Mouse (Mus musculus) liver, embryonic 13.5 days (tissue): ENCODE results near the gene Vtcn1. TPM values are rescaled to one million over a fixed set of nuclear protein-coding genes. Genes with fewer than 3 reads are reported as not detected.

ENCODE experiments used
- ATAC-seq: fragments of 200-750 bp; cut with Nextera tagmentation; 2 replicates; pipeline ENCODE4 v1.8.0; 2017; ENCODE audit warnings: low read depth, mild to moderate bottlenecking, moderate number of reproducible peaks, moderate library complexity
- DNase-seq: peaks from one replicate; pipeline ENCODE4 v3.0.0; 2022
- H3K27ac ChIP-seq: fragments of 300-500 bp; sonication (generic); 2 replicates; pipeline ENCODE4 v1.5.1; 2015; ENCODE audit warnings: moderate library complexity, mild to moderate bottlenecking, inconsistent platforms
- H3K27me3 ChIP-seq: fragments of 300-500 bp; sonication (generic); 2 replicates; pipeline ENCODE4 v1.6.1; 2015; ENCODE audit warnings: mild to moderate bottlenecking, inconsistent platforms
- H3K36me3 ChIP-seq: fragments of 300-500 bp; sonication (generic); 2 replicates; pipeline ENCODE4 v1.6.1; 2015; ENCODE audit warnings: mild to moderate bottlenecking, inconsistent platforms
- H3K4me1 ChIP-seq: fragments of 300-500 bp; sonication (generic); replicated peaks from 2 replicates; pipeline ENCODE4 v1.6.1; 2015; ENCODE audit warnings: inconsistent platforms
- H3K4me2 ChIP-seq: fragments of 300-500 bp; sonication (generic); 2 replicates; pipeline ENCODE4 v1.6.1; 2015; ENCODE audit warnings: inconsistent platforms, mild to moderate bottlenecking, moderate library complexity
- H3K4me3 ChIP-seq: fragments of 300-500 bp; sonication (generic); replicated peaks from 2 replicates; pipeline ENCODE4 v1.5.1; 2015; ENCODE audit warnings: mild to moderate bottlenecking, inconsistent platforms
- H3K9ac ChIP-seq: fragments of 300-500 bp; sonication (generic); 2 replicates; pipeline ENCODE4 v1.6.1; 2015; ENCODE audit warnings: mild to moderate bottlenecking, inconsistent platforms
- H3K9me3 ChIP-seq: fragments of 300-500 bp; sonication (generic); replicated peaks from 2 replicates; pipeline ENCODE4 v1.6.1; 2016; ENCODE audit warnings: inconsistent platforms
- WGBS: fragments of 180-500 bp; shearing (Covaris S2); methylation state at CpG from one replicate; pipeline ENCODE4 v1.1.7; 2015; ENCODE audit not compliant: insufficient replicate concordance; 5-methylcytosine and 5-hydroxymethylcytosine counted together
- polyA plus RNA-seq: library from polyadenylated mRNA; unstranded; fragments of >200 nt; fragmentation: Nextera tagmentation; extraction: Ambion mirVana; gene quantifications from 2 replicates; pipeline ENCODE4 v1.2.1, GENCODE M21; 2015

Vtcn1 gene
- polyA plus RNA-seq, 1 experiment from 2014 or later: not detected

DNA sequence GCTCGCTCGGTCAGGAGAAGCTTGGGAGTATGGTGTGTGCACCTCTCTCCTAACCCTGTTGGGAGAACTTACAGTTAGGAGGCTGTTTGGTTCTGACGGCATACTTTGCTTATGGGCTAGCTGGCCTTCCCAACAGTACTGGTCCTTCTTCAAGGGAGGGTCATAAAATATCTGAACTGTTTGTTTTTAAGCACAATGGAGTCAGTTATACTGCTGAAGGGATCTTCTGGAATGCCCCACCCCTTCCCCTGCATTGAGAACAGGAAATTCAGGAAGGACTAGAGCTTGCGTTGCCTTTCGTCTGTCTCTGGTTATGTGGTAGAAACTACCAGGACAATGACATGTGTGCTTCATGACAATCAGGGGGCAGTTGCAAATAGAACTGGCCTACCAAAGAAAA is 31.9 kb downstream of the Vtcn1 start:
- no peak for ATAC-seq

DNA sequence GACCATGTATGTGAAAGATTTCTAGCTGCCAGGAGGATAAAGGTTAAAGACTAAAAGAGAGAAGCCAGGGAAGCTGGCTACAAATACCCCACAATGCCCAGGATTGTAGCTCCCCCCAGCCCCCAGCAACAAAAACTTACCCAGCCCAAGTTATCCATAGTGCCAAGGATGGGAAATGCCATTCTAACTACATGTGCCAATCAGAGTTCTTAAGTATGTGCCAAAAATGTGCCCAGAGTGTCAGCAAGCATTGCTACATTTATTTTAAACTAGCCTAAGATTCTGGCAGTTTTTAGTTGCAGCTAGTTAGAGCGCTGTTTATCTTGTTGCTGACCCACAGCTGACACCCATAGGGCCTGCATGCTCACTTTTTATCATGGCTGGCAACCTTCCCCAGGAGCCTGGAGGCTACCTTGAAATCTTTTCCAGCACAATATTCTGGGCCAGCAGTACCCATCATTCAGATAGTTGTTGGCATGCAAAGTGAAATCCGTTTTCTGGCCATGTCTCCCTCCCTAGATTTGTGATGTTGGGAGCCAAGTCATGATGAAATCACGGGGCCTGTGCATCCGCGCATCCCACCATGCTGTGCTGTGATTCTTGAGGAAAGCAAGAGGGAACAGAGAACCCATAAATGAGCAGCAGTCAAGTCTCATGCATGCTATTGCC is 33.2 kb downstream of the Vtcn1 start:
- no peak overlapping the region for H3K4me2 ChIP-seq
- 72% methylated on average over 5 of the region's 5 CpGs for WGBS
- ATAC-seq (no peak), DNase-seq (no peak)
- H3K4me3 ChIP-seq: no peak overlapping the region
- H3K9ac ChIP-seq: no peak overlapping the region
- H3K27ac ChIP-seq: no peak overlapping the region
- H3K36me3 ChIP-seq: no peaks in the 10 kb centered on the region
- H3K4me1 ChIP-seq: no peaks in the 10 kb centered on the region
- H3K27me3 ChIP-seq: no peaks in the 10 kb centered on the region
- no peaks in the 10 kb centered on the region for H3K9me3 ChIP-seq

More for the DNA sequence above, 31.9 kb downstream of the Vtcn1 start:
- Histone ChIP-seq H3K4me3 (no peak overlapping the region), H3K27ac (no peak overlapping the region), H3K4me2 (no peak overlapping the region), H3K9me3 (no peaks in the 10 kb centered on the region), H3K27me3 (no peaks in the 10 kb centered on the region), H3K9ac (no peak overlapping the region), H3K36me3 (no peaks in the 10 kb centered on the region), H3K4me1 (no peaks in the 10 kb centered on the region)
- no peak for DNase-seq
- 63% methylated on average over 5 of the region's 5 CpGs for WGBS

DNA sequence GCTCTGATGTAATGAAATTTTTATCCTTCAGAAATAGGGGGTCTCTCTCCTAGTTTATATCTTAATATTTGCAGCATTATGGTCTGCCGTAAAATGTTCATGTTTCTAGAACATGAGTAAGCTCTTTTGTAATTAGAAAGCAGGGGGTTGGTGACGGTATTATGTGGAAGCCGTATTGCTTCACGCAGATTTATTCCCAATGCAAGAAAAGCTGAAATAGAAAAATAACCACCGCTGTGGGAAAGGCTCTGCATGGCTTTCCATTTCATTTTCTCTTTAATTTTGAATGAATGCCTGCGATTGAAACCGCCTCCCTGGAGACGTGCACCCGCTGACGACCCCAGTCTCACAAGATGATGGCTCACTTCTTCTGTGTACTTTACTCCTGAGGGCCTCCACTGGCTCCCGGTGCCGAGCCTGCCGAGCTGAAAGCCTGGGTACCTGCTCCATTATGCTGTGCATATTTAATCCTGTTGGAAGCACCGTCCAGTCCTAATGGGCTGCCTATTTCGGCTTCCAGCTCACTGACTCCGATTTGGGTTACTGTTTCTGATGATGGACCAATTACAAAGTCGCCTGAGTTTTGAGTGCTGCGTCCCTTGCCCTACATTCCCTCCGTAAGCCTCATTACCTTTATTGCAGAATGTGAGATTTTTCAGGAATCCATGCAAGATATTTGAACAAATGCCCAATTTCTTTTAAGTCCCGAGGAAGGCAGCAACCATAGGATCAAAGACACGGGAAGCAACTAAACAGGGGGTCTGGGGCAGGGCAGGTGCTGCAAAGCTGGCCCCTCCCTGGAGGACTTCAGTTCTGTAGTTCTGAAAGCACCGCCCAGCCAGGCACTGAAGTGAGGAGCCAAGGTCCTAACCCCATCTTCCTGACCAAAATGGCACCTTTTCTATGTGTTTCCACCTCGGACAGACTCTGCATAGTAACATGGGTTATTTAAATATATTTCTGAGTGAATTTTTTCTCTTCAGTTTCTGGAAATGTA is 36.3 kb downstream of the Vtcn1 start:
- no peak for ATAC-seq
- DNase-seq: no peak
- Histone ChIP-seq H3K4me2 (no peak overlapping the region), H3K27ac (no peak overlapping the region), H3K36me3 (no peaks in the 10 kb centered on the region), H3K27me3 (no peaks in the 10 kb centered on the region), H3K9ac (no peak overlapping the region), H3K4me3 (no peak overlapping the region), H3K9me3 (no peaks in the 10 kb centered on the region), H3K4me1 (no peaks in the 10 kb centered on the region)
- 74% methylated on average over 23 of the region's 23 CpGs for WGBS

DNA sequence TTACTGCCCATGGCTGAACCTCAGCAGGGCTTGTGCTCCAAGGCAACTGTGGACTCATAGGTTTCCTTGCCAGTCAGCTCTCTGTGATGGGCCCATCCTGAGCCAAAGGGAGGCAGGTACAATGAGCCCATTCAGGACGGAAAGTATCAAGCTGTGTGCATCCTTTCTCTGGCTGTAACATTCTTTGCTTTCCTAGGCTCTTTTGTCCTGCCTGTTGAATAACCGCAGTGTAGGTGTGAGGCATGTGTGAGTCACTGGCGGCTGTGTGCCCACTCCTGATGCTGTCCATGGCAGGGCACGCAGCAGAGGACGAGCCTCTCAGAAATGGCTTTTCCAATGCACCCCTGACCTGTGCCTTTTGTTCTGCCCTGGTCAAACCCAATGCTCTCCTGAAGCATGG is 41.7 kb downstream of the Vtcn1 start:
- H3K27me3 ChIP-seq: no peaks in the 10 kb centered on the region
- 73% methylated on average over 5 of the region's 5 CpGs for WGBS
- H3K4me2 ChIP-seq: no peak overlapping the region
- H3K27ac ChIP-seq: no peak overlapping the region
- no peak for DNase-seq
- H3K4me3 ChIP-seq: no peak overlapping the region
- no peaks in the 10 kb centered on the region for H3K4me1 ChIP-seq
- no peak overlapping the region for H3K9ac ChIP-seq
- ATAC-seq: no peak
- H3K36me3 ChIP-seq: no peaks in the 10 kb centered on the region
- no peaks in the 10 kb centered on the region for H3K9me3 ChIP-seq

DNA sequence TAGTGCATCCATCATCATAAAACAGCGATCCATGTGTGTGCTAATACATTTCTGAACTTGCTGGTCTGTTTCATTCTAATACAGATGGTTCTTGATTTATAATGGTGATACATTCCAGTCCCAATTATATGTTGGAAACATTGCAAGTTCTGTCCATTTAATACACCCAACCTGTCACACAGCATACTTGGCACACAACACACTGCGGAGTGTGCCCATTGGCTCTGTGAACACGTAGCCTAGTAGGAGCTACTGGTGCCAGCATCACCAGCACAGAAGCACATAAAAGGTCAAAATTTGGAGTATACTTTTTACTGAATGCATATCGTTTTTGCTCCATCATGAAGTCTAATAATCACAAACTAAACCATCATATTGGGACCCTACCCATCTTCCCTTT is 51.8 kb downstream of the Vtcn1 start:
- WGBS: 67% methylated on average over 4 of the region's 4 CpGs
- no peak overlapping the region for H3K9ac ChIP-seq
- no peak overlapping the region for H3K4me2 ChIP-seq
- H3K9me3 ChIP-seq: no peaks in the 10 kb centered on the region
- no peak for ATAC-seq
- H3K4me1 ChIP-seq: no peaks in the 10 kb centered on the region
- H3K27ac ChIP-seq: no peak overlapping the region
- no peaks in the 10 kb centered on the region for H3K27me3 ChIP-seq
- no peak for DNase-seq
- no peak overlapping the region for H3K4me3 ChIP-seq
- H3K36me3 ChIP-seq: no peaks in the 10 kb centered on the region

DNA sequence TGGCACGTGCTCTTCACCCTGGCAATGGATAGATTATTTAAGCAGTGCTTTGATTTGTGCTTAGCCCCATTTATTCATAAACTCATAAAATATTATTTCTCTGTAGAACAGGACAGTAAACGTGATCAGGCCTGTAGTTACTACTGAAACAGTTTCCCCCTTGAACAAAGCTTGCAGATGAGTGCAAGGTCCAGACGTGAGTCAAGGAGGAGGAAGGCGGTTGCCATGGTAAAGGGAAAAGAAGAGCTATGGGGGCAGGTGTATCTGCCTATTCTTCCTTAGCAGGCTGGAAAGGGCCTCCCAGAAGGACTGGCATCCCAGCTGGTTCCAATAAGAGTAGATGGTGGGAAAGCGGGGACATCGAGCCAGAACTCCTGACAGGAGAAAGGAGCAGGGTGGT is 56.1 kb downstream of the Vtcn1 start:
- H3K27me3 ChIP-seq: no peaks in the 10 kb centered on the region
- no peak overlapping the region for H3K4me2 ChIP-seq
- H3K4me1 ChIP-seq: no peaks in the 10 kb centered on the region
- no peak overlapping the region for H3K9ac ChIP-seq
- no peak overlapping the region for H3K27ac ChIP-seq
- 66% methylated on average over 6 of the region's 6 CpGs for WGBS
- ATAC-seq (no peak), DNase-seq (no peak)
- H3K36me3 ChIP-seq: no peaks in the 10 kb centered on the region
- H3K9me3 ChIP-seq: no peaks in the 10 kb centered on the region
- no peak overlapping the region for H3K4me3 ChIP-seq

DNA sequence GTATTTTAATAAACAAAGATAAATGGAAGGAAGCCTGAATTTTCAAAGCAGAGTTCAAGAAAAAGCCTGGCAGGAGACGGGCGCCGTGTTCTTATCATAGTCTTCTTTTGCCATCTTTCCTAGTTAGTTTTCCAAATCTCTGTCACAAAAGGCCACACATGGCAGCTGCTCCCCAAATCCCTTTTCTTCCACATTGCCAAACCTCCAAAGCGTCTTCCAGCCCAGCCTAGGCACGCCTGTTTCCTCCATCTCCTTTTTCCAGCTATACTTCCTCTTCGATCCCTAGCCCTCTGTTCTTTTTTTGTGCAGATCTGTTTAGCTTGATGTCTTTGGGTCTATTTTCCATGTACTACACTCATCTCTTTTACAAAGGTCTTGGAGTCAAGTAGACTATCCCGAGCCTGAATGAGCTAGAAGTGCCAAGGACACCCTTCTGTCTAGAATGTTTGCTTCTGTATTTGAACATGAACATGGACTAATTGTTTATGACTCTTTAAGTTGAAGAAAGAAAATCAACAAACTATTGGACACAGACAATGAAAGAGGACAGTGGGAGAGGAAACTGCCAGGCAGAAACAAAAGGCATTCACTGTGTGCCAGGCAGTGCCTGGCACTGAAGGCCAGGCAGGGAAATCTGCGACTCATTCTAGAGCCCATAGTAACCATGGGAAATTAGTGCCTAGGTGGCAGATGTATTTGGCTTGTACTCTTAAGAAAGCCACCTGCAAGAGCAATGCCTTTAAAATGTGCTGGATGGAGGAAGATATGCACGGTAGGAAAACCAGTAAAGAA is 56.8 kb downstream of the Vtcn1 start:
- Histone ChIP-seq H3K4me1 (no peaks in the 10 kb centered on the region), H3K4me3 (no peak overlapping the region), H3K27me3 (no peaks in the 10 kb centered on the region), H3K9ac (no peak overlapping the region), H3K27ac (no peak overlapping the region), H3K9me3 (no peaks in the 10 kb centered on the region), H3K36me3 (no peaks in the 10 kb centered on the region), H3K4me2 (no peak overlapping the region)
- 71% methylated on average over 9 of the region's 9 CpGs for WGBS
- ATAC-seq: no peak
- DNase-seq: no peak

DNA sequence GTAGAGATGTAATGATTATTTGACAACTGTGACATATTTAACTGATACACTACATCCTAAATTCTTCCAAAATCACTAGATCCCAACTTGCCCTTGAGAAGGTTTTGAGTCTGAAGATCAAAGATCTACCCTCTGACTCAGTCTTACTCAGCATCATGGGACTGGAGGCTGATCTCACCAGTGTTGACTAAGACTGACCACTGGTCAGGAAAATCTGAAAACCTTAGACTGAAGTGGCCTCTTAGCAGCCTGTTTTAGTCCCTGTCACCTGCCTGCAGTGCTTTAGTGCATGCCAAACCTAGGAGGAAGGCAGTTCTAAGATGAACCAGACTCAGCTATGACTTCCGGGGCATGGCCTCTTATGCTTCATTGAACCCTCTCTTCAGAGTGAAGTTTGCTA is 64.0 kb downstream of the Vtcn1 start:
- Histone ChIP-seq H3K27ac (no peak overlapping the region), H3K9ac (no peak overlapping the region), H3K36me3 (no peaks in the 10 kb centered on the region), H3K9me3 (no peaks in the 10 kb centered on the region), H3K4me1 (no peaks in the 10 kb centered on the region), H3K4me3 (no peak overlapping the region), H3K27me3 (no peaks in the 10 kb centered on the region), H3K4me2 (no peak overlapping the region)
- DNase-seq (no peak), ATAC-seq (no peak)
- WGBS: 76% methylated on average over 1 of the region's 1 CpGs

DNA sequence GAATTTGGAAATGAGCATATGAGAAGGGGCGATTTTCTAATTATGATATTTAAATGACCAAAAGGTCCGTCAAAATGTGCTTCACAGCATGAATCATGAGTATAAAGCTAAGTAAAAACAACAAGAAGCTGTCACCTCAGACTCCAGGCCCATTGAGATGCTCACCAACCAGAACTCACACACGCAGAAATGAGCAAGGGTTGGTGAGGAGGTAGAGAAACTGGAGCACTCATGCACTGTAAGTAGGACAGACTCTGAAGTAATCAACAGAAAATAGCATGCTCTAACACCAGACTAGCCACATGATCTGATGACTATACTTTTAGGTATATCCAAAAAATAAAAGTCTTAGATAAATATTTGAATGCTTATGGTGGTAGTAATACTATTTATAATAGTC is 65.1 kb downstream of the Vtcn1 start:
- no peak for ATAC-seq
- H3K4me1 ChIP-seq: no peaks in the 10 kb centered on the region
- no peak overlapping the region for H3K4me2 ChIP-seq
- no peaks in the 10 kb centered on the region for H3K27me3 ChIP-seq
- no peaks in the 10 kb centered on the region for H3K36me3 ChIP-seq
- H3K9ac ChIP-seq: no peak overlapping the region
- WGBS: 72% methylated on average over 3 of the region's 3 CpGs
- no peaks in the 10 kb centered on the region for H3K9me3 ChIP-seq
- H3K27ac ChIP-seq: no peak overlapping the region
- no peak for DNase-seq
- H3K4me3 ChIP-seq: no peak overlapping the region

DNA sequence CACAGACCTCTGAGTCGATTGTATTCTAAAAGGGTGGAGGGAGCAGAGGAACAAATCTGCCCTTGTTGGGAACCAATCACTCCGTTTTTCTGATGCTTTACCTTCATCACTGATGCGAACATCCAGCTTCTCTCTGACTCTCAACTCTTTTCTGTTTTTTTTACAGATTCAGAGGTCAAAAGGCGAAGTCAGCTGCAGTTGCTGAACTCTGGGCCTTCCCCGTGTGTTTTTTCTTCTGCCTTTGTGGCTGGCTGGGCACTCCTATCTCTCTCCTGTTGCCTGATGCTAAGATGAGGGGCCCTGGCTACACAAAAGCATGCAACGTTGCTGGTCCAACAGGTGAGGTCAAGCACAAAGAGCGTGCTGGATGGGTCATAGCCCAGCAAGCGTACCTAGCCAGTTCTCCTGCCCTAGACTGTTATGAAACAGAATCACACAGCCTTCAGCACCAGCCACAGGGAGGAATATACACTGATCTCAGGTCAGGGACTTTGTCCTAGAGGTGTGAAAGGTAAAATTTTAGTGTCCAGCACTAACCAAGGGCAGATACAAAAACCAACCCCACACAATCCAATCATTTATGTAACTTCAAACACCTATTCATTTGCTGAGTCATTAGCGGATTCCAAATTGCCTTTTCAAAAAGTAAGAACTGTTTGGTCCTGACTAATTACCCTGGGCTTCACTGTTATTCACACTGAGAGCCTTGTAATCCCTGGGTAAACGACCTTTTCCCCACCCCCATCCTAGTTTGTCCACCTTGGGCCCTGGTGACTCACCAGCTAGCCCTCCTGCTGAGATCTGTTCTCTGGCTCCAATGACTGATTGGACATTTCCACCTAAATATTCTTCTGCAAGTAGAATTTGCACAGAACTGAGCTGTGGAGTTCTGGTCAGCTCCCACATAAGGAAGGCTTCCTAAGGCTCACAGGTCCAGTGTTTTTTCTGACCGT is 67.4 kb downstream of the Vtcn1 start:
- H3K27ac ChIP-seq: no peak overlapping the region
- DNase-seq: no peak
- no peak overlapping the region for H3K4me3 ChIP-seq
- no peaks in the 10 kb centered on the region for H3K4me1 ChIP-seq
- H3K9ac ChIP-seq: no peak overlapping the region
- no peaks in the 10 kb centered on the region for H3K9me3 ChIP-seq
- no peak for ATAC-seq
- H3K27me3 ChIP-seq: no peaks in the 10 kb centered on the region
- H3K4me2 ChIP-seq: no peak overlapping the region
- WGBS: 51% methylated on average over 11 of the region's 11 CpGs
- H3K36me3 ChIP-seq: no peaks in the 10 kb centered on the region
